Comparison of ENCODE assay signal across 9 mouse cellular contexts in the genomic region with DNA sequence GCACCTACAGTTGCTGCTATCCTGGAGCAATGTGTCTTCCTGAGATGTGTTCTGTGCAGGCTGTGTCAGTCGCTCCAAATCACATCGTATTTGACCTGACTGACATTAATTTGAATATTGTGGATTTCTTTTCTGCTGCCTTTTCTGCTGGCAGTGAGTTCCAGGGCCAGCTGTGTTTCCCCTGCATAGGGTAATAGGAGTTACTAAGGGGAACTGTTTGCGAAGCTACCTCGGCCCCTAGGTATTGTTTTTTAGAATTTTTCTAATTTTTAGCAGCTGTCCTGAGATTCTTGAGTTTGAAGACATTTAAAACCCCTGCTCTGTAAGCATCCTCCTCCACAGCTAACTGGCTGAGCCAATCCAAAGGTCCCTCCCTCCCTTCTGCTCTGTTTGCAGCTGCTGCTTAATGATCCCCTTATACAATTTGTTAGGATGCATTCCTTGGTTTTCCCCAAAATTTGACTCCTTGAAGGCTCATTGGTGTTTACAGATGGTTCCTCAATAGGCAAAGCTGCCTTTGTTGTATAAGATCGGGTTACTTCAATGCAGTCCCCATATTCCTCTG. TPM values are rescaled to one million over a fixed set of nuclear protein-coding genes. Genes with fewer than 3 reads are reported as not detected.
DNase-seq lines count a peak whose midpoint lies in the region; ATAC-seq lines count a peak whose summit lies in the region.
"Had no signal": no experiment of that assay in that cellular context is flagged by ENCODE, and none has a peak within 500 bp of the region (broad histone marks: within the 10 kb centered on the region; RNA-seq: fewer than 3 reads in every experiment).

No protein-coding gene starts in this region.

- peak overlapping the region; percentile 80 for H3K4me2 ChIP-seq in kidney, embryonic 15.5 days
- peak overlapping the region; percentile 59 for H3K4me2 ChIP-seq in embryonic facial prominence, embryonic 11.5 days (ENCODE audit: low read depth, low read length)
- peak overlapping the region; percentile 62 for H3K4me2 ChIP-seq in hindbrain, embryonic 13.5 days
- H3K4me2 ChIP-seq in midbrain, embryonic 13.5 days (replicated peaks) = peak overlapping the region; percentile 66

- no peak for DNase-seq in kidney, postnatal 4 days
- peak; percentile 9 for DNase-seq in embryonic facial prominence, embryonic 11.5 days (ENCODE audit: low spot score)
- no peak for DNase-seq in gastrocnemius, postnatal 10 days
- DNase-seq in right cerebral cortex, postnatal 36 days (ENCODE audit: low spot score in 2 of 2) = no peak
- no peak for DNase-seq in layer of hippocampus, adult 18-20 months (ENCODE audit: low spot score in 2 of 2)

- H3K27me3 ChIP-seq in kidney, embryonic 15.5 days = no peaks in the 10 kb centered on the region
- no peaks in the 10 kb centered on the region for H3K27me3 ChIP-seq in embryonic facial prominence, embryonic 11.5 days (ENCODE audit: control insufficient read depth, insufficient read depth, low read length)
- H3K27me3 ChIP-seq in hindbrain, embryonic 13.5 days = no peaks in the 10 kb centered on the region
- no peaks in the 10 kb centered on the region for H3K27me3 ChIP-seq in midbrain, embryonic 13.5 days
- H3K27me3 ChIP-seq: Patski had no signal

- H3K9me3 ChIP-seq in kidney, embryonic 15.5 days (replicated peaks) = no peaks in the 10 kb centered on the region
- H3K9me3 ChIP-seq in embryonic facial prominence, embryonic 11.5 days (replicated peaks; ENCODE audit: control insufficient read depth, low read length) = no peaks in the 10 kb centered on the region
- no peaks in the 10 kb centered on the region for H3K9me3 ChIP-seq in hindbrain, embryonic 13.5 days
- no peaks in the 10 kb centered on the region for H3K9me3 ChIP-seq in midbrain, embryonic 13.5 days

- H3K4me3 ChIP-seq in kidney, embryonic 15.5 days (replicated peaks) = peak overlapping the region; percentile 55
- peak overlapping the region; percentile 40 for H3K4me3 ChIP-seq in embryonic facial prominence, embryonic 11.5 days (ENCODE audit: low read depth, low read length)
- H3K4me3 ChIP-seq in hindbrain, embryonic 13.5 days = peak overlapping the region; percentile 49
- peak overlapping the region; percentile 64 for H3K4me3 ChIP-seq in midbrain, embryonic 13.5 days (replicated peaks)

- 21% methylated on average over 5 of the region's 5 CpGs for WGBS in kidney, embryonic 15.5 days
- WGBS in embryonic facial prominence, embryonic 11.5 days = 19% methylated on average over 5 of the region's 5 CpGs
- 24% methylated on average over 5 of the region's 5 CpGs for WGBS in hindbrain, embryonic 13.5 days
- 33% methylated on average over 5 of the region's 5 CpGs for WGBS in midbrain, embryonic 13.5 days

- no peaks in the 10 kb centered on the region for H3K36me3 ChIP-seq in kidney, embryonic 15.5 days
- H3K36me3 ChIP-seq in embryonic facial prominence, embryonic 11.5 days (replicated peaks; ENCODE audit: control insufficient read depth, insufficient read depth, low read depth, low read length) = no peaks in the 10 kb centered on the region
- no peaks in the 10 kb centered on the region for H3K36me3 ChIP-seq in hindbrain, embryonic 13.5 days
- H3K36me3 ChIP-seq in midbrain, embryonic 13.5 days = no peaks in the 10 kb centered on the region

- 0 out of 2 replicates have a peak, but pooled peaks cover 6% of the 10 kb centered on the region for H3K4me1 ChIP-seq in kidney, embryonic 15.5 days
- H3K4me1 ChIP-seq in embryonic facial prominence, embryonic 11.5 days (ENCODE audit: control insufficient read depth, insufficient read depth, low read length) = no peaks in the 10 kb centered on the region
- peaks cover 8% of the 10 kb centered on the region; the same call in 1 of the 2 replicates for H3K4me1 ChIP-seq in hindbrain, embryonic 13.5 days (replicated peaks)
- peaks cover 7% of the 10 kb centered on the region; the same call in 1 of the 2 replicates for H3K4me1 ChIP-seq in midbrain, embryonic 13.5 days (replicated peaks)

- peak; percentile 60 for ATAC-seq in kidney, embryonic 15.5 days (replicated peaks; ENCODE audit: low FRiP score)
- no peak for ATAC-seq in embryonic facial prominence, embryonic 11.5 days (replicated peaks; ENCODE audit: insufficient number of reproducible peaks, low FRiP score, low TSS enrichment, low read depth)
- peak; percentile 65 for ATAC-seq in hindbrain, embryonic 13.5 days (ENCODE audit: low FRiP score)
- ATAC-seq in midbrain, embryonic 13.5 days = peak; percentile 62
- ATAC-seq: Patski had no signal

- no peak overlapping the region; the same call in 1 of the 2 replicates for H3K9ac ChIP-seq in kidney, embryonic 15.5 days
- H3K9ac ChIP-seq in embryonic facial prominence, embryonic 11.5 days (replicated peaks; ENCODE audit: low read length) = peak overlapping the region; percentile 54; the same call in 1 of the 2 replicates
- peak overlapping the region; percentile 73 for H3K9ac ChIP-seq in hindbrain, embryonic 13.5 days
- H3K9ac ChIP-seq in midbrain, embryonic 13.5 days (replicated peaks) = peak overlapping the region; percentile 76

- peak overlapping the region; percentile 81 for H3K27ac ChIP-seq in kidney, embryonic 15.5 days
- H3K27ac ChIP-seq in embryonic facial prominence, embryonic 11.5 days (replicated peaks; ENCODE audit: low read depth, low read length) = no peak overlapping the region
- H3K27ac ChIP-seq in hindbrain, embryonic 13.5 days = peak overlapping the region; percentile 93
- peak overlapping the region; percentile 91 for H3K27ac ChIP-seq in midbrain, embryonic 13.5 days

RNA-seq across cellular contexts. Expression of a gene that starts 10.2 kb away (rescaled TPM):
- not detected in 2 replicates for polyA plus RNA-seq in kidney, embryonic 15.5 days (2015; fragmentation: Nextera tagmentation; extraction: Ambion mirVana)
- polyA plus RNA-seq in embryonic facial prominence, embryonic 11.5 days (2014; fragmentation: Nextera tagmentation; extraction: Ambion mirVana) = not detected in 2 replicates
- polyA plus RNA-seq in hindbrain, embryonic 13.5 days (2015; fragmentation: Nextera tagmentation; extraction: Ambion mirVana) = not detected in 2 replicates
- not detected in 2 replicates for polyA plus RNA-seq in midbrain, embryonic 13.5 days (2015; fragmentation: Nextera tagmentation; extraction: Ambion mirVana)
- not detected for total RNA-seq in gastrocnemius, postnatal 10 days (2021)
- total RNA-seq in layer of hippocampus, adult 18-20 months (2021) = not detected
- polyA plus RNA-seq: Patski had no signal

RNA-seq across cellular contexts. Expression of a gene that starts 29.5 kb away (rescaled TPM):
- polyA plus RNA-seq in kidney, embryonic 15.5 days (2015; fragmentation: Nextera tagmentation; extraction: Ambion mirVana) = 0.14 TPM in 1 of 2 replicates, not detected in the other
- polyA plus RNA-seq in embryonic facial prominence, embryonic 11.5 days (2014; fragmentation: Nextera tagmentation; extraction: Ambion mirVana) = not detected in 2 replicates
- polyA plus RNA-seq in hindbrain, embryonic 13.5 days (2015; fragmentation: Nextera tagmentation; extraction: Ambion mirVana) = 0.16 TPM in 1 of 2 replicates, not detected in the other
- 0.28 and 0.36 TPM in 2 replicates for polyA plus RNA-seq in midbrain, embryonic 13.5 days (2015; fragmentation: Nextera tagmentation; extraction: Ambion mirVana)
- not detected for total RNA-seq in gastrocnemius, postnatal 10 days (2021)
- total RNA-seq in layer of hippocampus, adult 18-20 months (2021) = not detected

RNA-seq across cellular contexts. Expression of a gene that starts 43.7 kb away (rescaled TPM):
- 16.4 and 19.5 TPM in 2 replicates for polyA plus RNA-seq in kidney, embryonic 15.5 days (2015; fragmentation: Nextera tagmentation; extraction: Ambion mirVana)
- polyA plus RNA-seq in embryonic facial prominence, embryonic 11.5 days (2014; fragmentation: Nextera tagmentation; extraction: Ambion mirVana) = 14.0 and 15.6 TPM in 2 replicates
- polyA plus RNA-seq in hindbrain, embryonic 13.5 days (2015; fragmentation: Nextera tagmentation; extraction: Ambion mirVana) = 28.3 and 29.7 TPM in 2 replicates
- 29.3 and 31.1 TPM in 2 replicates for polyA plus RNA-seq in midbrain, embryonic 13.5 days (2015; fragmentation: Nextera tagmentation; extraction: Ambion mirVana)
- total RNA-seq in gastrocnemius, postnatal 10 days (2021) = 1 to 10 TPM; 4.8 to 7.0 TPM
- 10 to 100 TPM; 22.0 to 23.3 TPM for total RNA-seq in layer of hippocampus, adult 18-20 months (2021)

RNA-seq across cellular contexts. Expression of a gene that starts 52.4 kb away (rescaled TPM):
- polyA plus RNA-seq in kidney, embryonic 15.5 days (2015; fragmentation: Nextera tagmentation; extraction: Ambion mirVana) = not detected in 2 replicates
- polyA plus RNA-seq in embryonic facial prominence, embryonic 11.5 days (2014; fragmentation: Nextera tagmentation; extraction: Ambion mirVana) = not detected in 2 replicates
- polyA plus RNA-seq in hindbrain, embryonic 13.5 days (2015; fragmentation: Nextera tagmentation; extraction: Ambion mirVana) = not detected in 2 replicates
- polyA plus RNA-seq in midbrain, embryonic 13.5 days (2015; fragmentation: Nextera tagmentation; extraction: Ambion mirVana) = not detected in 2 replicates
- not detected for total RNA-seq in gastrocnemius, postnatal 10 days (2021)
- not detected for total RNA-seq in layer of hippocampus, adult 18-20 months (2021)
- polyA plus RNA-seq: Patski had no signal

RNA-seq across cellular contexts. Expression of a gene that starts 57.9 kb away (rescaled TPM):
- 107 and 113 TPM in 2 replicates for polyA plus RNA-seq in kidney, embryonic 15.5 days (2015; fragmentation: Nextera tagmentation; extraction: Ambion mirVana)
- 83.6 and 92.6 TPM in 2 replicates for polyA plus RNA-seq in embryonic facial prominence, embryonic 11.5 days (2014; fragmentation: Nextera tagmentation; extraction: Ambion mirVana)
- polyA plus RNA-seq in hindbrain, embryonic 13.5 days (2015; fragmentation: Nextera tagmentation; extraction: Ambion mirVana) = 104 and 122 TPM in 2 replicates
- polyA plus RNA-seq in midbrain, embryonic 13.5 days (2015; fragmentation: Nextera tagmentation; extraction: Ambion mirVana) = 111 and 115 TPM in 2 replicates
- total RNA-seq in gastrocnemius, postnatal 10 days (2021) = 10 to 100 TPM; 26.3 to 28.5 TPM
- 10 to 100 TPM; 43.8 to 45.2 TPM for total RNA-seq in layer of hippocampus, adult 18-20 months (2021)
